Mouse (Mus musculus) E14TG2a.4 (cell line): ENCODE measurements around the gene Gm49510.

Source experiments
- CTCF ChIP-seq: conservative IDR thresholded peaks from 2 replicates; pipeline ENCODE4 v1.5.1; 2014; ENCODE audit warnings: low read length
- NANOG ChIP-seq: IDR thresholded peaks from 2 replicates; pipeline ENCODE4 v1.6.1; 2014; ENCODE audit warnings: borderline replicate concordance, low read length, mixed read lengths

DNA sequence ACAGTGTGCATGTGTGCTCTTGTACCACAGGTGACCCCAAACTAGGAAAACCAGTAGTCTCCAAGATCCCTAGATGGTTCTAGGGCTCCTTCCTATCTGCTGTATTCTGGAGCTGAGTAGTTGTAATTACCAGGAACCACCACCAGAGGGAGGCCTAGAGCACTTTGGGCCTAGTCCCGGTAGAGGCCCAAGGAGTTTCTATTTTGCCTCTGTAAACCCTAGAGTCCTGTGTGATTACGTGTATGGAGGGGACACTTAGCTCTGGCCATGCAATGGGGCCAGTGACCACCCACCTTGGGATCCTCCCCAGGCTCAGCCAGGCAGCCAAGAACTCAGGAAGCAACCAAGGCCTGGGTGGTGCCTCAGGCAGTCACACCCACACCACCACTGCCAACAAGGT, 3.8 kb downstream of the Gm49510 start:
- TF ChIP-seq CTCF (peak; percentile 98), NANOG (no peak)
